Mouse (Mus musculus): ENCODE data around the gene Fto. TPM values are rescaled to one million over a fixed set of nuclear protein-coding genes. Genes with fewer than 3 reads are reported as not detected.

Gene Fto
- total and polyA plus RNA-seq, 3 experiments = 12.2 to 50.1 (median 17.3) TPM

GRCm38 (mm10) chr8:91402980-91403975 lies 90.0 kb downstream of the Fto start:
- Histone ChIP-seq H3K36me3 (replicated peaks) (peaks cover 63% of the 10 kb centered on the region), H3K9me3 (replicated peaks) (no peaks in the 10 kb centered on the region), H3K27me3 (ENCODE audit: insufficient read depth, low read length) (no peaks in the 10 kb centered on the region), H3K4me3 (ENCODE audit: low read depth, low read length) (no peak overlapping the region), H3K4me1 (ENCODE audit: insufficient read depth, low read depth, low read length) (no peaks in the 10 kb centered on the region)
- TF ChIP-seq POLR2AphosphoS5 (IDR thresholded peaks at IDR 0.05; ENCODE audit: insufficient replicate concordance, low read depth, low read length) = no peak
- TF ChIP-seq GATA2 (IDR thresholded peaks at IDR 0.05; ENCODE audit: borderline replicate concordance, low read depth, low read length) = no peak
- TF ChIP-seq GATA1 (IDR thresholded peaks at IDR 0.05; ENCODE audit: borderline replicate concordance, low read length) = no peak
- no peak for TF ChIP-seq CTCF (IDR thresholded peaks at IDR 0.05; ENCODE audit: low read depth, low read length)
- TF ChIP-seq TAL1 (conservative IDR thresholded peaks at IDR 0.05; ENCODE audit: low read depth, low read length) = no peak
- DNase-seq (ENCODE audit: low spot score) (no peak), ATAC-seq (ENCODE audit: extremely low read depth, insufficient number of reproducible peaks, low FRiP score, poor library complexity, severe bottlenecking) (no peak)

GRCm38 (mm10) chr8:91404311-91404710 lies 91.0 kb downstream of the Fto start:
- Histone ChIP-seq H3K36me3 (replicated peaks) (peaks cover 66% of the 10 kb centered on the region), H3K9me3 (replicated peaks) (no peaks in the 10 kb centered on the region), H3K4me3 (ENCODE audit: low read depth, low read length) (no peak overlapping the region), H3K4me1 (ENCODE audit: insufficient read depth, low read depth, low read length) (no peaks in the 10 kb centered on the region), H3K27me3 (ENCODE audit: insufficient read depth, low read length) (no peaks in the 10 kb centered on the region)
- no peak for TF ChIP-seq CTCF (IDR thresholded peaks at IDR 0.05; ENCODE audit: low read depth, low read length)
- no peak for TF ChIP-seq GATA1 (IDR thresholded peaks at IDR 0.05; ENCODE audit: borderline replicate concordance, low read length)
- TF ChIP-seq POLR2AphosphoS5 (IDR thresholded peaks at IDR 0.05; ENCODE audit: insufficient replicate concordance, low read depth, low read length) = no peak
- no peak for TF ChIP-seq TAL1 (conservative IDR thresholded peaks at IDR 0.05; ENCODE audit: low read depth, low read length)
- TF ChIP-seq GATA2 (IDR thresholded peaks at IDR 0.05; ENCODE audit: borderline replicate concordance, low read depth, low read length) = no peak
- DNase-seq (ENCODE audit: low spot score) (no peak), ATAC-seq (ENCODE audit: extremely low read depth, insufficient number of reproducible peaks, low FRiP score, poor library complexity, severe bottlenecking) (no peak)

- TF ChIP-seq TAL1 (conservative IDR thresholded peaks at IDR 0.05; ENCODE audit: low read depth, low read length) (no peak), CTCF (IDR thresholded peaks at IDR 0.05; ENCODE audit: low read depth, low read length) (no peak), GATA2 (IDR thresholded peaks at IDR 0.05; ENCODE audit: borderline replicate concordance, low read depth, low read length) (no peak), GATA1 (IDR thresholded peaks at IDR 0.05; ENCODE audit: borderline replicate concordance, low read length) (no peak), POLR2AphosphoS5 (IDR thresholded peaks at IDR 0.05; ENCODE audit: insufficient replicate concordance, low read depth, low read length) (no peak)
- ATAC-seq (ENCODE audit: extremely low read depth, insufficient number of reproducible peaks, low FRiP score, poor library complexity, severe bottlenecking) (no peak), DNase-seq (ENCODE audit: low spot score) (no peak)
- no peaks in the 10 kb centered on the region for H3K27me3 ChIP-seq (ENCODE audit: insufficient read depth, low read length)
- H3K4me3 ChIP-seq (ENCODE audit: low read depth, low read length) = no peak overlapping the region
- no peaks in the 10 kb centered on the region for H3K9me3 ChIP-seq (replicated peaks)
- H3K36me3 ChIP-seq (replicated peaks) = peaks cover 73% of the 10 kb centered on the region
- H3K4me1 ChIP-seq (ENCODE audit: insufficient read depth, low read depth, low read length) = no peaks in the 10 kb centered on the region
Measured at GRCm38 (mm10) chr8:91405099-91405498, 91.8 kb downstream of the Fto start.

DNA sequence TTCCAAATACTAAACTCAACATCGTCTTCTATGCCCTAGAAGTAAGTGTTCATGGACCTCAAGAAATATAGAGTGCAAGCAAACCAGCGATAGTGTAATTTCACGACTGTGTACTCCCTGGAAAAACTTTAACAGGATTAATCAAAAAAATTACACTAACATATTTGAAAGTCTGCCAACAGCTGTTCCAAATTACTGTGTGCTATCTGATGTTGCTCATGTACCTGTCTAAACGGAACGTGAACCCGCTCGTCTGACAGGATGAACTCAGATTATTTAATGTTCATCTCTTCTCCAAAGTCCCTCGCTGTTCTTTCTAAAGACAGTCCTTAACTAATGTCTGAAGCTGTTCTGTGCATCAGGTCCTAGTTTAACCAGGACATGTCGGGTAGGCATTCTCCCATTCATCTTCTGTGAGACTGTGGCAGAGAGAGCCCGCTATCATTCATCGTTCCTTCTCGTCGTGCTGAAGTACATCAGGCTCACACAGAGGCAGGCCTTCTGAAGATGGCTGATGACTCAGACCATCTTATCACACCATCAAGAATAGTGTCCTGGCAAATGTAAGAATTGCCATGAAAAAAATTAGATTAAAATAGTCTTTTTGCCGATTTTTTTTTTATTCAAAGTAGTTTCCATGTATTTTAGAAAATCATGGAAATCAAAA lies 93.4 kb downstream of the Fto start:
- Histone ChIP-seq H3K9me3 (replicated peaks) (no peaks in the 10 kb centered on the region), H3K36me3 (replicated peaks) (peaks cover 80% of the 10 kb centered on the region), H3K27me3 (ENCODE audit: insufficient read depth, low read length) (no peaks in the 10 kb centered on the region), H3K4me3 (ENCODE audit: low read depth, low read length) (no peak overlapping the region), H3K4me1 (ENCODE audit: insufficient read depth, low read depth, low read length) (no peaks in the 10 kb centered on the region)
- DNase-seq (ENCODE audit: low spot score) = no peak
- TF ChIP-seq CTCF (IDR thresholded peaks at IDR 0.05; ENCODE audit: low read depth, low read length) (no peak), GATA1 (IDR thresholded peaks at IDR 0.05; ENCODE audit: borderline replicate concordance, low read length) (no peak), GATA2 (IDR thresholded peaks at IDR 0.05; ENCODE audit: borderline replicate concordance, low read depth, low read length) (no peak), TAL1 (conservative IDR thresholded peaks at IDR 0.05; ENCODE audit: low read depth, low read length) (no peak), POLR2AphosphoS5 (IDR thresholded peaks at IDR 0.05; ENCODE audit: insufficient replicate concordance, low read depth, low read length) (no peak)
- ATAC-seq (ENCODE audit: extremely low read depth, insufficient number of reproducible peaks, low FRiP score, poor library complexity, severe bottlenecking) = no peak

GRCm38 (mm10) chr8:91407880-91408279 lies 94.6 kb downstream of the Fto start:
- Histone ChIP-seq H3K36me3 (replicated peaks) (peaks cover 79% of the 10 kb centered on the region), H3K27me3 (ENCODE audit: insufficient read depth, low read length) (no peaks in the 10 kb centered on the region), H3K4me3 (ENCODE audit: low read depth, low read length) (no peak overlapping the region), H3K9me3 (replicated peaks) (no peaks in the 10 kb centered on the region), H3K4me1 (ENCODE audit: insufficient read depth, low read depth, low read length) (no peaks in the 10 kb centered on the region)
- ATAC-seq (ENCODE audit: extremely low read depth, insufficient number of reproducible peaks, low FRiP score, poor library complexity, severe bottlenecking) = no peak
- no peak for DNase-seq (ENCODE audit: low spot score)
- TF ChIP-seq CTCF (IDR thresholded peaks at IDR 0.05; ENCODE audit: low read depth, low read length) (no peak), TAL1 (conservative IDR thresholded peaks at IDR 0.05; ENCODE audit: low read depth, low read length) (no peak), POLR2AphosphoS5 (IDR thresholded peaks at IDR 0.05; ENCODE audit: insufficient replicate concordance, low read depth, low read length) (no peak), GATA2 (IDR thresholded peaks at IDR 0.05; ENCODE audit: borderline replicate concordance, low read depth, low read length) (no peak), GATA1 (IDR thresholded peaks at IDR 0.05; ENCODE audit: borderline replicate concordance, low read length) (no peak)

DNA sequence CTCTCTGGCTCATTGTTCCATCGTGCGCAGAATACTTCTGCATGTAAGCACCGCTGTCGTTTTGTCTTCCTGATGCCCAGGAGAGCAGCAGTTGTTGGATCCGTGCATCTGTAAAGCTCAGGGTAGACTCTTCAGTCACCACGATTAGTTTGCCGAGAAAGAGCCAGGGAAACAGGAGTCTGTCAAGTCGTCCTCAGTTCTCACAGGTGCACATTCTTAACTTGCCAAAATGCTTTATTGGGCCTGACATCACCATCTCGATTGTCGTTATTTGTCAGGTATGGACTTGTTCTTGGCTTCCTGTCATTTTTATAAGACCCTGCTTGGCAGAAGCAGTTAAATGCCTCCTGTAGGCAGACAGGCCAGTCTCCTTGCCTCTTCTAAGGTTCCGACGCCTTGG lies 96.7 kb downstream of the Fto start:
- DNase-seq (ENCODE audit: low spot score) (no peak), ATAC-seq (ENCODE audit: extremely low read depth, insufficient number of reproducible peaks, low FRiP score, poor library complexity, severe bottlenecking) (no peak)
- Histone ChIP-seq H3K9me3 (replicated peaks) (no peaks in the 10 kb centered on the region), H3K4me1 (ENCODE audit: insufficient read depth, low read depth, low read length) (no peaks in the 10 kb centered on the region), H3K4me3 (ENCODE audit: low read depth, low read length) (no peak overlapping the region), H3K36me3 (replicated peaks) (peaks cover 63% of the 10 kb centered on the region), H3K27me3 (ENCODE audit: insufficient read depth, low read length) (no peaks in the 10 kb centered on the region)
- TF ChIP-seq CTCF (IDR thresholded peaks at IDR 0.05; ENCODE audit: low read depth, low read length) (no peak), GATA1 (IDR thresholded peaks at IDR 0.05; ENCODE audit: borderline replicate concordance, low read length) (no peak), POLR2AphosphoS5 (IDR thresholded peaks at IDR 0.05; ENCODE audit: insufficient replicate concordance, low read depth, low read length) (no peak), GATA2 (IDR thresholded peaks at IDR 0.05; ENCODE audit: borderline replicate concordance, low read depth, low read length) (no peak), TAL1 (conservative IDR thresholded peaks at IDR 0.05; ENCODE audit: low read depth, low read length) (no peak)

All from G1E (cell line).